In the genomic region with DNA sequence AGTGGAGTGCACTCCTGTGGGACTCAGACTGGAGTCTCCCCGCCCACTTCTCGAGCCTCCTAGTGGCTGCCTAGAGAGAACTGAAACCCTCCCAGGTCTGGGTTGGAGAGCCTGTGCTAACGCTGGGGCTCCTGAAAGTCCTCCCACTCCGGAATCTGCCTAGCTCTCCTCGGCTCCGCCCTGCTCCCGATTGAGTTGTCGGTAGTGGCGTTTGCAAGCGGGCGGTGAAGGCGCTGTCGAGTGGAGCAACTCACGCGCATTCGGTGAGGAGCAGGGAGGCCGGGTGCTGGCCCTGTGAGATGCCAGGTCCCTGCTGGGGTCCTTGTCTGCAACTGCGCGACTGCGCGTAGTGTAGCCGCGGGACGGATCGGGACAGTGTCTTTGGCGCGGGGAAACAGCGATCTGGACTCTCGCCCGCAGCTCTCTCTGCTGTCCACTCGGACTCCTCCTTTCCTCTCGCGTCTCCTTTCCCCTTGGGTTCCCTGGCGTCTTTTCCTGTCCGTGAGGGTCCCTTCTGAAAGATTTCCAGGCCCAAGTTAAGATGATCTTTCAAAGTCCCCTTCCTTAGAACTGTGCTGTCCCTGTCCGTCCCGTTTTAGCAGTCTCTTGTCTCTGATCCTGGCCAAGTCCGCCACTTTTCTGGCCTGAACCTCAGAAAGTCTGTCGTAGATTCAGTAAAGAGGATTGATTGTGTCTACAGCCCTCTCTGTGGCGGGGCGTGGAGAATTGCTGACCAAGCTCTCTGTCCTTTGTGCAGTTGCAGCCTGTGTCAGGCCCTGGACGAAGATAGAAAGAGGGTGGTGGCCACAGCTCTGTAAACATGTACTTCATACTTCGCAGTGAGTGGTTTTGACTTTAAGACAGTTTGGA, we compare ENCODE assay signal across 8 mouse cellular contexts. TPM values are rescaled to one million over a fixed set of nuclear protein-coding genes. Genes with fewer than 3 reads are reported as not detected.
DNase-seq lines count a peak whose midpoint lies in the region; ATAC-seq lines count a peak whose summit lies in the region.

No protein-coding gene starts in this region.

- peak; percentile 97 for ATAC-seq in embryonic facial prominence, embryonic 11.5 days (replicated peaks; ENCODE audit: insufficient number of reproducible peaks, low FRiP score, low TSS enrichment, low read depth)
- peak; percentile 99 for ATAC-seq in intestine, embryonic 16.5 days
- peak; percentile 94 for ATAC-seq in midbrain, embryonic 11.5 days (ENCODE audit: low FRiP score)

- intact Hi-C loops in left cerebral cortex, postnatal 4 days (cut with DNase I) = no loop called here

- peak overlapping the region; percentile 63 for H3K4me2 ChIP-seq in embryonic facial prominence, embryonic 11.5 days (ENCODE audit: low read depth, low read length)
- H3K4me2 ChIP-seq in intestine, embryonic 16.5 days (ENCODE audit: low read depth, low read length) = peak overlapping the region; percentile 65
- peak overlapping the region; percentile 57 for H3K4me2 ChIP-seq in midbrain, embryonic 11.5 days

- H3K9ac ChIP-seq in embryonic facial prominence, embryonic 11.5 days (replicated peaks; ENCODE audit: low read length) = peak overlapping the region; percentile 71
- H3K9ac ChIP-seq in intestine, embryonic 16.5 days (ENCODE audit: low read depth, low read length) = peak overlapping the region; percentile 85
- H3K9ac ChIP-seq in midbrain, embryonic 11.5 days (ENCODE audit: low read length) = peak overlapping the region; percentile 73

- no peaks in the 10 kb centered on the region for H3K27me3 ChIP-seq in embryonic facial prominence, embryonic 11.5 days (ENCODE audit: control insufficient read depth, insufficient read depth, low read length)
- no peaks in the 10 kb centered on the region for H3K27me3 ChIP-seq in intestine, embryonic 16.5 days (replicated peaks; ENCODE audit: control insufficient read depth, insufficient read depth, low read length)
- no peaks in the 10 kb centered on the region for H3K27me3 ChIP-seq in midbrain, embryonic 11.5 days (ENCODE audit: control insufficient read depth, insufficient read depth, low read length)

- no peaks in the 10 kb centered on the region for H3K4me1 ChIP-seq in embryonic facial prominence, embryonic 11.5 days (ENCODE audit: control insufficient read depth, insufficient read depth, low read length)
- peaks cover 6% of the 10 kb centered on the region; the same call in 1 of the 2 replicates for H3K4me1 ChIP-seq in intestine, embryonic 16.5 days (ENCODE audit: control insufficient read depth, insufficient read depth, low read length)
- 0 out of 2 replicates have a peak, but pooled peaks cover 2% of the 10 kb centered on the region for H3K4me1 ChIP-seq in midbrain, embryonic 11.5 days (ENCODE audit: control insufficient read depth, insufficient read depth, low read length)

- no peaks in the 10 kb centered on the region for H3K9me3 ChIP-seq in embryonic facial prominence, embryonic 11.5 days (replicated peaks; ENCODE audit: control insufficient read depth, low read length)
- H3K9me3 ChIP-seq in intestine, embryonic 16.5 days (ENCODE audit: control insufficient read depth, low read length) = no peaks in the 10 kb centered on the region
- H3K9me3 ChIP-seq in midbrain, embryonic 11.5 days (ENCODE audit: control insufficient read depth, low read length) = no peaks in the 10 kb centered on the region

- peak overlapping the region; percentile 47 for H3K4me3 ChIP-seq in embryonic facial prominence, embryonic 11.5 days (ENCODE audit: low read depth, low read length)
- H3K4me3 ChIP-seq in intestine, embryonic 16.5 days (ENCODE audit: low read length) = peak overlapping the region; percentile 73
- peak overlapping the region; percentile 47 for H3K4me3 ChIP-seq in midbrain, embryonic 11.5 days (ENCODE audit: low read depth, low read length)

- peak overlapping the region; percentile 68 for H3K27ac ChIP-seq in embryonic facial prominence, embryonic 11.5 days (replicated peaks; ENCODE audit: low read depth, low read length)
- H3K27ac ChIP-seq in intestine, embryonic 16.5 days (ENCODE audit: low read length) = peak overlapping the region; percentile 95
- H3K27ac ChIP-seq in midbrain, embryonic 11.5 days (ENCODE audit: low read depth, low read length) = peak overlapping the region; percentile 37

- WGBS in embryonic facial prominence, embryonic 11.5 days = under 1% methylated on average over 42 of the region's 43 CpGs
- WGBS in intestine, embryonic 16.5 days = under 1% methylated on average over 43 of the region's 43 CpGs
- under 1% methylated on average over 43 of the region's 43 CpGs for WGBS in midbrain, embryonic 11.5 days

- DNase-seq in adrenal gland, postnatal 25 days = peak; percentile 79
- DNase-seq in embryonic facial prominence, embryonic 11.5 days (ENCODE audit: low spot score) = peak; percentile 90
- peak; percentile 61 for DNase-seq in gonadal fat pad, adult 2 months (ENCODE audit: low read depth)
- peak; percentile 74 for DNase-seq in left cerebral cortex, postnatal 4 days
- peak; percentile 97 for DNase-seq in midbrain, embryonic 11.5 days (ENCODE audit: low spot score, missing footprints)
- peak; percentile 60 for DNase-seq in right cerebral cortex, postnatal 4 days
- DNase-seq in yolk sac, embryonic 10.5 days (ENCODE audit: low spot score) = peak; percentile 88

- no peaks in the 10 kb centered on the region for H3K36me3 ChIP-seq in embryonic facial prominence, embryonic 11.5 days (replicated peaks; ENCODE audit: control insufficient read depth, insufficient read depth, low read depth, low read length)
- H3K36me3 ChIP-seq in intestine, embryonic 16.5 days (ENCODE audit: control insufficient read depth, insufficient read depth, low read length) = no peaks in the 10 kb centered on the region
- no peaks in the 10 kb centered on the region for H3K36me3 ChIP-seq in midbrain, embryonic 11.5 days (ENCODE audit: control insufficient read depth, insufficient read depth, low read length)

RNA-seq across cellular contexts. Expression of a gene that starts 26.9 kb away (rescaled TPM):
- total RNA-seq in adrenal gland, postnatal 25 days (2021) = 2.9 and 3.0 TPM in 2 replicates
- polyA plus RNA-seq in embryonic facial prominence, embryonic 11.5 days (2014; fragmentation: Nextera tagmentation; extraction: Ambion mirVana) = 3.2 and 3.6 TPM in 2 replicates
- 0.55 and 0.57 TPM in 2 replicates for polyA plus RNA-seq in gonadal fat pad, adult 2 months (2012; rRNA removed)
- polyA plus RNA-seq in intestine, embryonic 16.5 days (2015; fragmentation: Nextera tagmentation; extraction: Ambion mirVana) = 0.81 and 0.95 TPM in 2 replicates
- total RNA-seq in left cerebral cortex, postnatal 4 days (2021) = 1 to 10 TPM; 5.6 to 6.1 TPM
- 4.4 and 4.9 TPM in 2 replicates for polyA plus RNA-seq in midbrain, embryonic 11.5 days (2014; fragmentation: Nextera tagmentation; extraction: Ambion mirVana)

Comparison
In these comparisons a context has a peak if more than half of its experiments do, and no peak if none do; other contexts are left out.
1. Peak in every context shown above with its lines: DNase-seq, ATAC-seq, H3K4me3 ChIP-seq and H3K27ac ChIP-seq.
2. H3K27ac ChIP-seq: peak in every context shown above with its lines; median percentile 95 in intestine, embryonic 16.5 days; 68 in embryonic facial prominence, embryonic 11.5 days; 37 in midbrain, embryonic 11.5 days.